Mouse (Mus musculus): ENCODE measurements around the gene 2810408A11Rik. TPM values are rescaled to one million over a fixed set of nuclear protein-coding genes. Genes with fewer than 3 reads are reported as not detected.

Gene 2810408A11Rik
- polyA plus RNA-seq, 1 experiment from 2014 or later, result 16.4 TPM

DNA sequence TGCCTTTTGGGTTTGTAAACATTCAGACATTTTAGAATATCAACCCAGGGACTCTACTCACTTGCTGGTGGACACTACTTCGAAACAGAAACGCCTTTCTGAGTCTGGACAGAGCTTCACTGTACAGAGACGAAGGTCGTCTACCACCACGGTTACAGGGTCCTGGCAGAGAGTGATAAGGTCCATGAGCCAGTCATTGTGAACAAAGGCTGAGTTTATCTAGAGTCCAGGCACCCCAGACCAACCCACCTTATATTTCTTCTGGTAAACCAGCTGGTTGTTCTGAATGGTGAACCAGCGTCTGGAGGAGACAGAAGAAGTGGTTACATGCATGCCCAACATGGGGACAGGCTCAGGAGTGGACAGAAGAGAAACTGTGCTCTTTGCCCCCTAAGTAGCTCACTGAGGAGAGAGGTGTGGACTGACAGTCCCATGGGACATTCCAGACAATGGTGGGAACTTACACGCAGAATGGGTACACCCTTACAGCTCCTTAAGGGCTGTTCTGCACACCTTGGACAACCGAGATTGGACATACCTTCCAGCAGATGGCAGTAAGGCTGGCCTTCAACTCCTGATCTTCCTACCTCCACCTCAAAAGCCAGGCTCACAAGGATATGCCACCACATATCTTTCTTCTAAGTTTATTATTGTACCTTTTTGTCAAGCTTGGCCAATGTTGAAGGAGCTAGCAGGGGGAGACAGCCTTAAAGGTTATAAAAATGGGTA, 13.7 kb downstream of the 2810408A11Rik start:
- no peak overlapping the region for H3K9ac ChIP-seq (replicated peaks; ENCODE audit: low read depth, low read length)
- no peak for ATAC-seq
- H3K36me3 ChIP-seq (ENCODE audit: control insufficient read depth, insufficient read depth), result no peaks in the 10 kb centered on the region
- no peak overlapping the region for H3K4me2 ChIP-seq (ENCODE audit: low read length)
- H3K4me3 ChIP-seq (replicated peaks; ENCODE audit: low read length), result no peak overlapping the region
- H3K9me3 ChIP-seq (ENCODE audit: control insufficient read depth, low read length), result no peaks in the 10 kb centered on the region
- WGBS, result 74% methylated on average over 8 of the region's 8 CpGs
- H3K27ac ChIP-seq (ENCODE audit: low read length), result no peak overlapping the region
- H3K27me3 ChIP-seq (replicated peaks; ENCODE audit: control insufficient read depth, insufficient read depth, low read length), result 0 out of 2 replicates have a peak, but pooled peaks cover 2% of the 10 kb centered on the region
- no peaks in the 10 kb centered on the region for H3K4me1 ChIP-seq (replicated peaks; ENCODE audit: control insufficient read depth, insufficient read depth, low read length)

DNA sequence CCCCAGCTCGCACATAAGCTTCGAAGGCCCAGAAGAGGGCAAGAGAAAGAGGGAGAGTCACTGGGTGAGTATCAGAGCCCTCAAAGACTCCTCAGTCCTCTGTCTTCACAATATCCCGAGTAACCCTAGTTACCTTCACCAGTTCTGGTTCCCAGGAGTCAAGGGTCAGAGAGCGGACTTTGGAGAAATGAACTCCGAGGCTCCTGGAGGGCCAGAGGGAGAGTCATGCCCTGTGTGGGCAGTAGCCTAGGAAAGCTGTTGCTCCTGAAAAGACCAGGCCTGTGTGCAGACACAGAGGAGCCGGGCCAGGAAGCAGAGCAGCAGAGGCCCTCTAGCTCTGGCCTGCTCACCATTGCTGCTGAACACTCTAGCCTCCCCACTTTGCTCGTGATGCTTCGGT, 16.1 kb downstream of the 2810408A11Rik start:
- 78% methylated on average over 8 of the region's 8 CpGs for WGBS
- no peak overlapping the region for H3K27ac ChIP-seq (ENCODE audit: low read length)
- H3K4me2 ChIP-seq (ENCODE audit: low read length), result no peak overlapping the region
- no peak overlapping the region for H3K4me3 ChIP-seq (replicated peaks; ENCODE audit: low read length)
- H3K4me1 ChIP-seq (replicated peaks; ENCODE audit: control insufficient read depth, insufficient read depth, low read length), result peaks cover 14% of the 10 kb centered on the region
- peaks cover 5% of the 10 kb centered on the region; the same call in 1 of the 2 replicates for H3K27me3 ChIP-seq (replicated peaks; ENCODE audit: control insufficient read depth, insufficient read depth, low read length)
- no peaks in the 10 kb centered on the region for H3K36me3 ChIP-seq (ENCODE audit: control insufficient read depth, insufficient read depth)
- no peak for ATAC-seq
- no peaks in the 10 kb centered on the region for H3K9me3 ChIP-seq (ENCODE audit: control insufficient read depth, low read length)
- H3K9ac ChIP-seq (replicated peaks; ENCODE audit: low read depth, low read length), result no peak overlapping the region

DNA sequence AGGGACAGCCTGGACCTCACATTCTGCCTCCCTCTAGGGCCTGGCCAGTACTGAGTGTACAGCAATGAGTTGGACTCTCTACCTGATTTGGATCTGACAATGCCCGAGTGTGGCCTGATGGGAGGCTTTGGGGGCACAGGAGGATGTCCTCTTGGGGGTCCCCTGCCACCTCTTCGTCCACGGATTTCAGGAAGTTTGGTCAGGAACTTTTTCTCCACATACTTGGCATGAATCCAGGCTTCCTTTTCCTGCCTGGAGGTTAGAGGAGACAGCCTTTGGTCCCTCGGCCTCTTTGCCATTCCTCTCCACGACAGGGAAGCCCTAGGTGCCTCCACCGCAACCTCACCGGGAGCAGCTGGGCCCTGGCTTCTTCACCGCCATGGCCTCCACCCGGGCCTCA, 16.5 kb downstream of the 2810408A11Rik start:
- H3K27ac ChIP-seq (ENCODE audit: low read length), result no peak overlapping the region
- ATAC-seq, result no peak
- no peaks in the 10 kb centered on the region for H3K9me3 ChIP-seq (ENCODE audit: control insufficient read depth, low read length)
- WGBS, result 80% methylated on average over 9 of the region's 9 CpGs
- no peak overlapping the region for H3K4me3 ChIP-seq (replicated peaks; ENCODE audit: low read length)
- no peak overlapping the region for H3K9ac ChIP-seq (replicated peaks; ENCODE audit: low read depth, low read length)
- H3K36me3 ChIP-seq (ENCODE audit: control insufficient read depth, insufficient read depth), result no peaks in the 10 kb centered on the region
- no peak overlapping the region for H3K4me2 ChIP-seq (ENCODE audit: low read length)
- H3K27me3 ChIP-seq (replicated peaks; ENCODE audit: control insufficient read depth, insufficient read depth, low read length), result peaks cover 5% of the 10 kb centered on the region; the same call in 1 of the 2 replicates
- peaks cover 14% of the 10 kb centered on the region for H3K4me1 ChIP-seq (replicated peaks; ENCODE audit: control insufficient read depth, insufficient read depth, low read length)

DNA sequence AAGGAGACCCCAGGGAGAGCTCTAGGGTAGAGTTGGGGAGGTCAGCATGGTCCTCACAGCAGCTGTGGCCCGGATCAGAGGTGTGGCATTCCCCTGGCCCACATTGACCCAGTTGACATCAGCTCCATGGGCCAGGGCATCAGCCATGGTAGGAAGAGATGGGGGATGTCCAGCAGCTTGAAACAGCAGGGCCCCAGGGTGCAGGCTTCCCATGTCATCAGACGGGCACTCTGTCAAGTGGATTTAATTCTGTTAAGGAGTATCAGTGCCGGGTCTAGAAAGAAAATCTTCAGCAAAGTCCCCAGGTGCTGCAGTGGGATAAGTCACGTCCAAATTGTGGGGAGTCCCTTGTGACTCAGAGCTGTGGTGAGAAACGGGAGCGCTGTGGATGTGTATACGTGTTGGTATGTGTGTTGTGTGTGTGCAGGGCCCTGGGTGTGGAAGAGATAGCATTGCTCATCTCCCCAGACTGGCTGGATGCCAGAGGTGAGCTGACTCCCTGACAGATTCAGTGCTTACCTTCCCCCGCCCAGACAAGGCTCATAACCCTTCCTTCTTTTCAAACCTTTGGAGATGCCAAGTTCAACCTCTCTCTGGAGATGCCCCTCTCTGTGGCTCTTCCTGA, 17.1 kb downstream of the 2810408A11Rik start:
- H3K9ac ChIP-seq (replicated peaks; ENCODE audit: low read depth, low read length), result no peak overlapping the region
- 91% methylated on average over 8 of the region's 8 CpGs for WGBS
- ATAC-seq, result no peak

DNA sequence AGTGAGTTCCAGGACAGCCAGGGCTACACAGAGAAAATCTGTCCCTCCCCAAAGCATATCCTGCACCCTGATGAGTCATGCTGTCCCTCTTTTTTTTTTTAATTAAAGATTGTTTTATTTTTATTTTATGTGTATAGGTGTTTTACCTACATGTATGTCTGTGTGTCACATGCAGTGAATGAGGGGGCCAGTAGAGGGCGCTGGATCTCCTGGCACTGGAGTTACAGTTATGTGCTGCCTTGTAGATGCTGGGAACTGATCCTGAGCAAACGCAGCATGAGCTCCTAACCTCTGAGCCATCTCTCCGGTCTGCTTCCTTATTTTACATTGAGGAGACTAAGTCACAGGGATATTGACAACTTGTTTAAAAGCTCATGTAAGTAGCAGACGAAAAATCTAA, 17.7 kb downstream of the 2810408A11Rik start:
- Histone ChIP-seq H3K4me1 (replicated peaks; ENCODE audit: control insufficient read depth, insufficient read depth, low read length) (peaks cover 14% of the 10 kb centered on the region), H3K27ac (ENCODE audit: low read length) (no peak overlapping the region), H3K4me3 (replicated peaks; ENCODE audit: low read length) (no peak overlapping the region), H3K9ac (replicated peaks; ENCODE audit: low read depth, low read length) (no peak overlapping the region), H3K27me3 (replicated peaks; ENCODE audit: control insufficient read depth, insufficient read depth, low read length) (peaks cover 5% of the 10 kb centered on the region; the same call in 1 of the 2 replicates), H3K4me2 (ENCODE audit: low read length) (no peak overlapping the region), H3K9me3 (ENCODE audit: control insufficient read depth, low read length) (no peaks in the 10 kb centered on the region), H3K36me3 (ENCODE audit: control insufficient read depth, insufficient read depth) (no peaks in the 10 kb centered on the region)
- ATAC-seq, result no peak
- WGBS, result 63% methylated on average over 4 of the region's 4 CpGs

More for the DNA sequence above, 17.1 kb downstream of the 2810408A11Rik start:
- no peak overlapping the region for H3K27ac ChIP-seq (ENCODE audit: low read length)
- peaks cover 14% of the 10 kb centered on the region for H3K4me1 ChIP-seq (replicated peaks; ENCODE audit: control insufficient read depth, insufficient read depth, low read length)
- H3K4me3 ChIP-seq (replicated peaks; ENCODE audit: low read length), result no peak overlapping the region
- H3K9me3 ChIP-seq (ENCODE audit: control insufficient read depth, low read length), result no peaks in the 10 kb centered on the region
- H3K36me3 ChIP-seq (ENCODE audit: control insufficient read depth, insufficient read depth), result no peaks in the 10 kb centered on the region
- H3K4me2 ChIP-seq (ENCODE audit: low read length), result no peak overlapping the region
- H3K27me3 ChIP-seq (replicated peaks; ENCODE audit: control insufficient read depth, insufficient read depth, low read length), result peaks cover 5% of the 10 kb centered on the region; the same call in 1 of the 2 replicates

DNA sequence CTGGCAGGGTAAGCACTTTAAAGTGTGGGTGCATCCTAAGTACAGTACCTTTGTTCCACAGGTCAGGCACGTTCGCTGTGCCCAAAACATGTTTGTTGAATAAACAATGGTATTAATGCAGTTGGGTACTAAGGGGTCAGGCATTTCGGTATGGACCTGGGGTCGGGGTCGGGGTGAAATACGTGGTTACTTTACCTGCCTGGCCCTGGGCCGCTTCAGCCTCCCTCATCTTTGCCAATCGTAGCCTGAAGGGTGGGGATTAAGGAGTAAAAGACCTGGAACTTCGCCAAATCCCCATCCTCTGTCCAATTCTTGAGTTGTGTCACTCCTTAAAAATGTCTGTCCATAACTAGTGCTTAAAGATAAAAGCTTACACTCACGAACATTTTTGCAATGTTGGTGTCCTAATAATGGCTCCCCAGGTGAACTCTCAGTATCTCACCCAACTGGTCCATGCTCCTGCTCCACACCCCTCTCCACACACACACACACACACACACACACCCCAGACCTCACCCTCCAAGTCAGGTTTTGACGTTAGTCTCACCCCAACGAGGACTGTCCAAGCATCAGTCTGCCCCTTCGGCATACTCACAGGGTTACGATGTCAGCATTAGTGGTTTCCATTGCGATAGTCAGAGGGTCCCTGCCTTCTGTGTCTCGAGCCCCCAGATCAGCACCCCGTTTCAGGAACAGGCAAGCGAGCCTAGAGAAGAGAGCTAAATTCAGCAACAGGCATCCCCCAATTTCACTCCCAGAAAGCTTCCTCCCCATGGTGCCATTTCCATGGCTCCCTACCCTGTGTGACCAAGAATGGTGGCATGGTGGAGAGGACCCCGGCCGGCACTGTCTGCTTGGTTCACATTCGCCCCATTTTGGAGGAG, 18.8 kb downstream of the 2810408A11Rik start:
- Histone ChIP-seq H3K9me3 (ENCODE audit: control insufficient read depth, low read length) (no peaks in the 10 kb centered on the region), H3K4me3 (replicated peaks; ENCODE audit: low read length) (peak overlapping the region; percentile 44; the same call in 1 of the 2 replicates), H3K9ac (replicated peaks; ENCODE audit: low read depth, low read length) (no peak overlapping the region), H3K36me3 (ENCODE audit: control insufficient read depth, insufficient read depth) (no peaks in the 10 kb centered on the region), H3K4me2 (ENCODE audit: low read length) (peak overlapping the region; percentile 72), H3K27me3 (replicated peaks; ENCODE audit: control insufficient read depth, insufficient read depth, low read length) (peaks cover 5% of the 10 kb centered on the region; the same call in 1 of the 2 replicates), H3K4me1 (replicated peaks; ENCODE audit: control insufficient read depth, insufficient read depth, low read length) (peaks cover 16% of the 10 kb centered on the region), H3K27ac (ENCODE audit: low read length) (no peak overlapping the region)
- 56% methylated on average over 21 of the region's 21 CpGs for WGBS
- no peak for ATAC-seq

DNA sequence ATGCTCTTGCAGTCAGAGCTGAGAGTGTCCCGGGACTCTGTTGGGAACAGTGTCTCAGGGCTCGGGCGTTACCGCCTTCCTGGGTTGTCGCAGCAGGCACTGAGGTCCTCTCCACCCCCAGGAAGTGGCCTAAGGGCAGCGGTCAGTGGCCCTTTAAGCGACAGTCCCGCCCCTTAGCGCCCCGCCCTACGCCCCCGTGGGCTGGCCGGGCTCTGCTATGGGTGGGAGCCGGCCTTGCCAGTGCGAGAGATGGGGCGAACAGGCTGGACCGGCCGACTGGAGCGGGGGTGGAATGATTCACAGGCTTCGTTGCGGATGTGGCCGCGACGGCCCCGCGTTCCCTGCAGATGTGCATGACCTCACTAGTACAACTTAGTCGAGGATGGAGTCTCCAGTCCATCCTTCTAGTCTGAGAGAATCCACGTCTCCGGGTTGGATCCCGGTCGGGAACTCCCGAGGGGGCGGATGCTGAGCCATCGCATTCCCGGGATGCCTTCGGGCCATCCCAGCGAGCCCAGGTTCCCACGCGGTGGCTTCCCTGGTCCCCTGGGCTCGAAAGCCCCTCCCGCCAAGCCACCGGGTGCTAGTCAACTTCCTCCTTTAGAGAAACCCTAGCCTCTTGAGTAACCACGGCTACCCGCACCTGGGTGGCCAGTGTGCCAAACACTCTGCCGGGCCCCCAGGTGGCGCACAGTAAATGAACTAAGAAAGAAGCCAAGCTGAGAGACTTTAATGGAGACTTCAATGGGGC, 19.8 kb downstream of the 2810408A11Rik start, which contains the start of gene Kctd11:
TSS of gene Kctd11 (minus strand) at position 554 of the 751 bp plus-strand sequence.
- peaks cover 16% of the 10 kb centered on the region for H3K4me1 ChIP-seq (replicated peaks; ENCODE audit: control insufficient read depth, insufficient read depth, low read length)
- H3K9ac ChIP-seq (replicated peaks; ENCODE audit: low read depth, low read length), result peak within 1 kb of the TSS; percentile 59
- H3K9me3 ChIP-seq (ENCODE audit: control insufficient read depth, low read length), result no peaks in the 10 kb centered on the region
- H3K36me3 ChIP-seq (ENCODE audit: control insufficient read depth, insufficient read depth), result no peaks in the 10 kb centered on the region
- H3K4me3 ChIP-seq (replicated peaks; ENCODE audit: low read length), result peak within 1 kb of the TSS; percentile 44
- peak; percentile 78 for ATAC-seq
- H3K4me2 ChIP-seq (ENCODE audit: low read length), result peak within 1 kb of the TSS; percentile 72
- 0 out of 2 replicates have a peak within 1 kb of the TSS, but pooled peaks have one; percentile 16 for H3K27ac ChIP-seq (ENCODE audit: low read length)
- WGBS, result under 1% methylated on average over 46 of the region's 46 CpGs
- H3K27me3 ChIP-seq (replicated peaks; ENCODE audit: control insufficient read depth, insufficient read depth, low read length), result peaks cover 5% of the 10 kb centered on the region; the same call in 1 of the 2 replicates

DNA sequence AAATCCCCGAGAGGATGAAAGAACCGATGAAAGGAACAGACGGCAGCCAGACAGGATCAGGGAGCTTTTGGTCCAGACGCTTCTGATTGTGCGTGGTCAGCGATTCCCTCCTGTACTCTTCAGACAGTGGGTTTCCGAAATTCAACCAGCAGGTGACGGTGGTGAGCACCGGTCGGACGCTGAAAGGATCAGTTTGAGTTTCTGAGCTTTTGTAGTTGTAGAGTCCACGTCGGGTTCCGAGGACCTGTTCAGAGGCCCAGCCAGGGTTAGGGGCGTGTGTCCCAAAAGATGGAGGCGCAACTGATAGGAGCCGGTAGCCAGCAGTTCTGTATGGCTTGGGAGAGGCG, 20.3 kb downstream of the 2810408A11Rik start:
- H3K4me3 ChIP-seq (replicated peaks; ENCODE audit: low read length), result peak overlapping the region; percentile 44
- peaks cover 16% of the 10 kb centered on the region for H3K4me1 ChIP-seq (replicated peaks; ENCODE audit: control insufficient read depth, insufficient read depth, low read length)
- H3K36me3 ChIP-seq (ENCODE audit: control insufficient read depth, insufficient read depth), result no peaks in the 10 kb centered on the region
- peak overlapping the region; percentile 72 for H3K4me2 ChIP-seq (ENCODE audit: low read length)
- ATAC-seq, result peak; percentile 45
- H3K27ac ChIP-seq (ENCODE audit: low read length), result no peak overlapping the region
- H3K9ac ChIP-seq (replicated peaks; ENCODE audit: low read depth, low read length), result peak overlapping the region; percentile 59
- H3K9me3 ChIP-seq (ENCODE audit: control insufficient read depth, low read length), result no peaks in the 10 kb centered on the region
- WGBS, result 2% methylated on average over 18 of the region's 18 CpGs
- peaks cover 5% of the 10 kb centered on the region; the same call in 1 of the 2 replicates for H3K27me3 ChIP-seq (replicated peaks; ENCODE audit: control insufficient read depth, insufficient read depth, low read length)
